Mouse (Mus musculus): ENCODE data around the gene Inpp4a.

The Inpp4a gene

DNA sequence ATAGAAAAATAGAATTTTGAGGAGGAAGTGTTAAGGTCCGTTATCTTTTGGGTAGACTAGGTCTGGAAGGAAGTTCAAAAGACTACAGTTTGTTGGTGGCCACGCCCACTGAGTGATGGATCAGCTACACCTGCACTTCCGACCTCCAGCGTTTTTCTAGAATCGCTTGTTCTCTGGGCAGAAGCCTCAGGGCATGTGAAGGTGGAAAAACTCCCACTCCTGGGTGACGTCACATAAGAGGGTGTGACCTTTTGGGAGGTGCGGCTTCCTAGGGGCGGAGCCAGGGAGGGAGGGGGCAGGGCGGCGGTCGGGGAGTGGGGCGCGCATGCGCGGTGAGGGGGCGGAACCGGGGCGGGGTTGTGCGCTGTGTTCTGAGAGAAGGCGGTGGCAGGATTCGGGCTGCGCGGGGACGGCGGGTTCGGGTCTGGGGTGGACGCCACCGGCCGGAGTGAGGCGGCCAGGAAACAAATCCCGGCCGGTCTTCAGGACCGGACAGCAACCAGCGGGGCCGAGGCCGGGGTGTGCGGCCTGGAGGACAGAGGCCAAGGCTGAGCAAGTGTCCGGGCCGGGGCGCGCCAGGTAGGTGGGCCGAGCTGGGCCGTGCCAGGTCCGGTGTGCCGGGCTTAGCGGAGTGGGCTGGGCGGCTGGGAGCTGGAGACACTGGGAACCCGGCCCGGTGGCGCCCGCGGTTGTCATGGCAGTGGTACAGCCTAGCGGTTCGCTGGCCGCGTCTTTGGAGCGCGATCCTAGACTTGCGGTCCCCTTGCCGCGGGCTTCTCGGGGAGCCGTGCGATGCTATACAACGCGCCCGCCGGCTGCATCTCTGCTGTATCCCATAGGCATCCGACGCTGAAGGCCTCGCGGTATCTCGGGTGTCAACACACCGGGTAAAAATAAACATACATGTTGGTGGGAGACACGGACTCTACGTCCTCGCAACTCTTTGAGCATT, at the start of gene Inpp4a:
TSS of gene Inpp4a (plus strand) at position 326 of the 952 bp plus-strand sequence.
- DNase-seq: peak; percentile 88 to 91

DNA sequence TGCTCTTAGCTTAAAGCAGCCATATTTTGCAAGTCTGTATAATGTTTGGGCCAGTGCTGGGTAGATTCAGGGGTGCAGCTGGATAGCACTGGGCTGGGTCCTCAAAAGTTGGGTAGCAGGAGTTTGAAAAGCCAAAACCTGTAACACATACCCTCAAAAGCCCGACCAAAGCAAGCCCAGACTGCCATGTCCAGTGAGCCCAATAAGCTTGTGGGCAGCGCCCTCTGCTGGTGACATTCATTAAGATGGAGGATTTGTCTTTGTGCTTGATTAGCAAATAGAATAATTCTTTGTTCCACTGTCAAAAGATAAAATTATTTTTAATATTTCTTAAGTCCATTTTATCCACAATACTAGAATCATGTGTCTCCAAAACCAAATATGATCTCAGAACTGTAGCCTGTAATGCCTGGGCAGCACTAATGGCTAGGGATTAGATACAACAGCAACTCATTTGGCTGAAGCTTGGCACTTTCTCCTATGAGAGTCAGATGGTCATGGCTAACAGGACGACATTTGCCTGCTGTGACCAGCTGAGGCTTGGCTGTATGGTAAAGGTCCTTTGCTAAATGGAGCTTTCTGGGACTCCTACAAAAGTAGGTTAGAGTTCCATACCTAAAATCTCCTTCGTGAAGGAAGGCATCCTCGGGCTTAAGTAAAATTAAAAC, 48.9 kb upstream of the Inpp4a start:
- DNase-seq: peak; percentile 33 to 83

- DNase-seq: no peak
Measured at GRCm38 (mm10) chr1:37258443-37258842, 41.2 kb upstream of the Inpp4a start.

- DNase-seq: peak; percentile 24 to 65
Measured at GRCm38 (mm10) chr1:37272464-37272863, 27.2 kb upstream of the Inpp4a start.

DNA sequence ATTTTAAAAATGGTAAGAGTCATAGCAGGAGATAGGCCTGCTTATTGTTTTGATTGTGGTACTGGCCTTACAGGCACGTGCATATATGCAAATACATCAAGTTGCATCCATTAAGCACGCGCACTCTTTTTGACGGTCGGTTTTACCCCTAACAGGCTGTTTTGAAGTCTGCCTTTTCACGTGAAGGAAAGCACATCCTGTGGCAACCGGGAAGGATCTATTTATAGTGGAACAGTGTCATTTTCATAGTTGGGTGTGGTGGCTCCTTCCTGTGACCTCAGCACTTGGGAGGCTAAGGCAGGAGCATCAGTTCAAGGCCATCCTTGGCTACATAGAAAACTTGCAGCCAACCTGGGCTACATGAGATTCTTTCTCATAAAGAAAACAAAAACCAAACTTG, 13.1 kb upstream of the Inpp4a start:
- DNase-seq: no peak

GRCm38 (mm10) chr1:37287748-37288147, 11.9 kb upstream of the Inpp4a start:
- DNase-seq: no peak

GRCm38 (mm10) chr1:37288181-37288935, 11.3 kb upstream of the Inpp4a start:
- no peak for DNase-seq

- no peak for DNase-seq
Measured at GRCm38 (mm10) chr1:37288941-37289340, 10.7 kb upstream of the Inpp4a start.

- no peak for DNase-seq
Measured at GRCm38 (mm10) chr1:37296414-37296813, 3.3 kb upstream of the Inpp4a start.

DNA sequence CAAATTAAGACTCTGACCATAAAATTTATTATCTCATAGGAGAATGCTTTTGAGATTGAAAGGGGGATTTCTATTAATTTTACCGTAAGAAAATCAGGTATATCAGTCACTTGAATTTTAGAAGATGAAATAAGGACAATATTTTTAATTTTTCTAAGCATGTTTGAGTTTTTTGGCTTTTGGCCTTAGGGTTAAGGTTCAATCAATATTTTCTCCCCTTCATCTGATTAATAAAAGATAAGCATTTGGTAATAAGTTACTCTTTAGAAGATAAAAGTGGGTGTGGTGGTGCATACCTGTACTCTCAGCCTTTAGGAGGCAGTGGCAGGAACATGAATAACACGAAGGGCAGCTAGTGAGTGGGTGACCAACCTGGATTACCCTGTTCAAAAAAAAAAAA, 761 bp upstream of the Inpp4a start:
- no peak for DNase-seq

DNA sequence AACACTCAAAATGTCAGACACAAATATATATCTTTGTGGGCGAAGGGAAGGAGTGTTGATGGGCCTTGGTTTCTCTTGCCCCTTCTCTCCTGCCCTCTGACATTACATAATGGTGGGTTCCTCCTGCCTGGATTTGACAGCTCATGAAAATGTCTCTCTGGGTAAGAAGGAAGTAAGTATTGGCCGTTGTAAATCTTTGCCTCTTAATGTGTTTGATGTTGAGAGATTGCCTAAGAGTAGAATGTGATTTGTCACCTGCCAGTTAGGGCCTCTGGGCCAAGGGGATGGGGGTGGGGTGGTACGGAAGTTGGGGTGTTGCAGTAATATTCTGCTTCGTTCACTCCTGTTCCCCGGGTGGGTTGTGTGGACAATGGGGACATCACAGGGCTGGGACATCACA, 985 bp downstream of the Inpp4a start:
- DNase-seq: no peak

DNA sequence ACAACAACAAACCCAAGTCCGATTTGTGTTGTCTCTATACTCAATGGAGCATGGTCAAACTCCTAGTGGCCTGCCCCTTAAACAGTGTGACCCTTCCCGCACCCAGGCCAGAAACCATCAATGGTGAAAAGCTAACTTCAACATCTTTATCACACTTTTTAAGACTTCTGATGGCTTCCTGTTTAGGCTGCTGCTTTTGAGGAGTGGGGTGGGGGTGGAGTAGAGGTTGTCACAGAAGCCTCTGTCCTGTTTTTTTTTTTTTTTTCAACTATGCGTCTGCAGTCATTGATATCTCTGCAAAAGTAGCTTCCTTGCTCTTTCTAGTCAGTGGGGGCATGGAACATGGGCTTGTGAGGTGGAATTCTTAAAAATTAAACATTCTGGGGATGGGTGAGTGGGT, 3.1 kb downstream of the Inpp4a start:
- no peak for DNase-seq

- no peak for DNase-seq
Measured at GRCm38 (mm10) chr1:37305691-37306287, 6.1 kb downstream of the Inpp4a start.

- no peak for DNase-seq
Measured at GRCm38 (mm10) chr1:37307586-37307985, 7.9 kb downstream of the Inpp4a start.

DNA sequence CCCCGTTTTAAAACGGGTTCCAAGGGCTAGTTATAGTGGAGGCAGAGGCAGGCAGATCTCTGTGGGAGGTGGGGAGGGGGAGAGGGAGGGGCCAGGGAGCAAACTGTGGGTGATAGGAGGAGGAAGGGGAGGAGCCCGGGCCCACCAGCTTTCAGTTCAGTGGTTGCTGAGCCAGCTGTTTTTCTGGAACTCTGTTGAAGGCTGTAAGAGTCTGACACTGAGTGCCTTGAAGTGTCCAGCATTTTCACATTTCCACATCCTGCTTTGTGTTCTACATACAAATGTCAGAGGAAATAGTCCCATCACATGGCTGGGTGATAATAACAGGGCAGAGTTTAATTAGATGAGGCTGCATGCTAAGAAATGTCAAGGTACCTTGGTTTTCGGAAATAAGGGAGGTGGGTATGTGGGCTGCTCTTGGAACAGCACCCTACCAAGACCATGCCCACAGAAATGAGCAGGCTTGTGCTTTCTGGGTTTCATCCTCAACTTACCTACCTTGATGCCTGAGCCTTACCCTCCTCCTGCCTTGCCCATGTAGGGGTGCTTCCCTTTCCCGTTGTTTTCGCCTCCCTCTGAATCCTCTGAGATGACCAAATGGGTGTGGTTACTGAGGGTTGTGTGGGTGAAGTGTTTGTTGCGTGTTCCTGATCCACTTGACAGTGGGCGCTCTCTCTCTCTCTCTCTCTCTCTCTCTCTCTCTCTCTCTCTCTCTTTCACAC, 8.5 kb downstream of the Inpp4a start:
- DNase-seq: no peak

GRCm38 (mm10) chr1:37308743-37309100, 9.1 kb downstream of the Inpp4a start:
- no peak for DNase-seq

DNA sequence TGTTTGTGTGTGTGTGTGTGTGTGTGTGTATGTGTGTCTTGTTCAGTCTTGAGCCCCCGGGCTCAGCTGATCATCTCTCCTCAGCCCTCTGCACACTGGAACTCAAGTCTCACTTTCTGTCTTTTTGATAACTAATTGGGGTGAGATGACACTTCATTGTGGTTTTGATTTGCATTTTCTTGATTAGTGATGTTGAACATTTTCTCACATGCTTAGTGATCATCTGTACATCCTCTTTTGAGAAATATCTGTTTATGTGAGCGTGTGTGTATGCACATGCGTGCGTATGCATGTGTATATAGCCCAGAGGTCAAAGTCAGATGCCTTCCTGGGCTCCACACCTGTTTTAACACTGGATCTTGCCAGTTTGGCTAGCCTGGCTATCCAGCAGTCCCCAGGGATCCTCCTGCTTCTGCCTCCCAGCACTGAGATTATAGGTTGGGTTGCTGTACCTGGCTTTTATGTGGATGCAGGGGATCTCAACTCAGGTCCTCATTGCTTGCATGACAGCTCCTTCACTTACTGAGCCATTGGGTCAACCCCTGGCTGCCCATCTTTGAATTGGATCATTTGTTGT, 10.4 kb downstream of the Inpp4a start:
- DNase-seq: no peak

- no peak for DNase-seq
Measured at GRCm38 (mm10) chr1:37314338-37314737, 14.7 kb downstream of the Inpp4a start.

DNA sequence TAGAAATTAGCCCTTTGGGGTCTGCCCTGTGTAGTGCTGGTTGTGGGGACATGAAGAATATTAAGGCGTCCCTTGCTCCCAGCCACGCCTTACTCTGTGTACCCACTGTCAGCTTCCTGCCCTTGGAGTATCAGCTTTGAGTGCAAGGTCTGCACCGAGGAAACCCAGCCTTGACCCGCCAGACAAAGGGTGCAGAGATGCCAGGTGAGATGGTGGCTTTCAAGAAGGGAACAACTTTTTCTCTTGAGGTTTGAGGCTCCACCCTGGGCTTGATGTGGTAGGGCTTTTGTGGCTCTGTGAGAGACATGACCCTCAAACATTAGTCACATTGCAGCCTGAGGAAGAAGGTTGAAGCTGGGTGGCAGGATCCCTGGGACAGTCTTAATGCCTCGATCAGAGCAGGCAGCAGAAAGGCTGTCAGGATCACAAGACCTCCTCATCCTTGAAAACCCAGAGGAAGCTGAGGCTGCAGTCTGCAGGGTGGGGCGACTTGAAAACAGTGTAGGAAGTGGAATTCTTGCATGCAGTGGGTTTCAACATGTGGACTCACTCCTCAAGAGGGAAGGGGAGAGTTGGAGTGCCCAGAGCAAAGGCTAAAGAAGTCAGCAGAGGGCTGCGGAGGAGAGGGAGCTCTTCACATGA, 18.1 kb downstream of the Inpp4a start:
- no peak for DNase-seq

- DNase-seq: no peak
Measured at GRCm38 (mm10) chr1:37318558-37318957, 18.9 kb downstream of the Inpp4a start.

DNA sequence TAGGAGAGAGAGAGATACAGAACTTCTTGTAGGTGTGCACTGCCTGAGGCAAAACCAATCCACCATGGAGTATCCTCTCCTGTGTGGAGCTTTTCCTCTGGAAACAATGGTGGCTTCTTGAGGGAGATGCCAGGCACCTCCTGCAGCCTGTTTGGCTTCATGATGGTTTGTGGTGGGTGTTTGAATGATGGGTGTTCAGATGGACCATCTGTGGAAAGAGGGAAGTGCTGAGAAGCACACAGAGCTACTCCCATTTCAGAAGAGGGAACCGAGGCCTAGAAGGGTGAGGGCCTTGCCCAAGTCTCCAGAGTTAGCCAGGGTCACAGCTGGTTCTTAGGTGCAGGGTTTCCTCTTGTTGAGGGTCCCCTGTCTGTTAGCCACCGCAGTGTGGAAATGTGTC, 23.0 kb downstream of the Inpp4a start:
- no peak for DNase-seq
